Mouse (Mus musculus) 416B (cell line): ENCODE results near the gene 4930544D05Rik.

ENCODE experiments used
- DNase-seq: peaks from one replicate; pipeline ENCODE4 v3.0.0; 2011; ENCODE audit warnings: low read depth

The 4930544D05Rik gene

GRCm38 (mm10) chr11:70655571-70656455 is 40.2 kb downstream of the 4930544D05Rik start:
- DNase-seq: peak; percentile 81

GRCm38 (mm10) chr11:70656456-70656927 is 40.8 kb downstream of the 4930544D05Rik start:
- DNase-seq: peak; percentile 65

GRCm38 (mm10) chr11:70656964-70657363 is 41.3 kb downstream of the 4930544D05Rik start, which contains the start of gene Eno3:
Eno3 (plus strand) TSS chr11:70657202.
- peak; percentile 46 for DNase-seq

GRCm38 (mm10) chr11:70657573-70657972 is 41.9 kb downstream of the 4930544D05Rik start:
- no peak for DNase-seq

GRCm38 (mm10) chr11:70657991-70658390 is 42.3 kb downstream of the 4930544D05Rik start:
- DNase-seq: no peak

- DNase-seq: no peak
These were observed 42.9 kb downstream of the 4930544D05Rik start for GRCm38 (mm10) chr11:70658521-70658920.

- DNase-seq: no peak
These were observed 43.3 kb downstream of the 4930544D05Rik start for GRCm38 (mm10) chr11:70658942-70659341.

GRCm38 (mm10) chr11:70660571-70660970 is 44.9 kb downstream of the 4930544D05Rik start:
- no peak for DNase-seq

GRCm38 (mm10) chr11:70663101-70663500 is 47.5 kb downstream of the 4930544D05Rik start:
- no peak for DNase-seq

GRCm38 (mm10) chr11:70663957-70664356 is 48.3 kb downstream of the 4930544D05Rik start:
- no peak for DNase-seq

GRCm38 (mm10) chr11:70664741-70665140 is 49.1 kb downstream of the 4930544D05Rik start:
- DNase-seq: no peak
